Mouse (Mus musculus): ENCODE results near the gene Ltb4r1. TPM values are rescaled to one million over a fixed set of nuclear protein-coding genes. Genes with fewer than 3 reads are reported as not detected.

Gene Ltb4r1
- polyA plus RNA-seq, 1 experiment from 2014 or later = 0.60 TPM

- 70% methylated on average over 8 of the region's 8 CpGs for WGBS
- H3K4me2 ChIP-seq (ENCODE audit: low read length) = no peak overlapping the region
- H3K9me3 ChIP-seq (replicated peaks; ENCODE audit: control insufficient read depth, low read length, poor library complexity, severe bottlenecking) = no peaks in the 10 kb centered on the region
- H3K9ac ChIP-seq (ENCODE audit: low read depth, low read length) = no peak overlapping the region
- peaks cover 14% of the 10 kb centered on the region for H3K4me1 ChIP-seq (ENCODE audit: control insufficient read depth, insufficient read depth, low read length)
- H3K4me3 ChIP-seq (ENCODE audit: low read depth, low read length) = no peak overlapping the region
- no peak for ATAC-seq
- H3K27ac ChIP-seq (ENCODE audit: low read length) = no peak overlapping the region
- H3K27me3 ChIP-seq (ENCODE audit: control insufficient read depth, insufficient read depth, low read depth, low read length) = no peaks in the 10 kb centered on the region
- H3K36me3 ChIP-seq (ENCODE audit: control insufficient read depth, insufficient read depth, low read length) = peaks cover 5% of the 10 kb centered on the region; the same call in 1 of the 2 replicates
These were observed 41.3 kb upstream of the Ltb4r1 start for GRCm38 (mm10) chr14:55724411-55724871.

GRCm38 (mm10) chr14:55726261-55726660 lies 39.5 kb upstream of the Ltb4r1 start:
- Histone ChIP-seq H3K27me3 (ENCODE audit: control insufficient read depth, insufficient read depth, low read depth, low read length) (no peaks in the 10 kb centered on the region), H3K36me3 (ENCODE audit: control insufficient read depth, insufficient read depth, low read length) (no peaks in the 10 kb centered on the region)
- ATAC-seq = no peak

GRCm38 (mm10) chr14:55727889-55728685 lies 37.7 kb upstream of the Ltb4r1 start:
- H3K9ac ChIP-seq (ENCODE audit: low read depth, low read length) = no peak overlapping the region
- no peaks in the 10 kb centered on the region for H3K27me3 ChIP-seq (ENCODE audit: control insufficient read depth, insufficient read depth, low read depth, low read length)
- H3K4me3 ChIP-seq (ENCODE audit: low read depth, low read length) = no peak overlapping the region
- no peak for ATAC-seq
- no peak overlapping the region for H3K4me2 ChIP-seq (ENCODE audit: low read length)
- no peaks in the 10 kb centered on the region for H3K36me3 ChIP-seq (ENCODE audit: control insufficient read depth, insufficient read depth, low read length)
- WGBS = 69% methylated on average over 8 of the region's 8 CpGs
- no peak overlapping the region for H3K27ac ChIP-seq (ENCODE audit: low read length)
- no peaks in the 10 kb centered on the region for H3K4me1 ChIP-seq (ENCODE audit: control insufficient read depth, insufficient read depth, low read length)
- no peaks in the 10 kb centered on the region for H3K9me3 ChIP-seq (replicated peaks; ENCODE audit: control insufficient read depth, low read length, poor library complexity, severe bottlenecking)

More at GRCm38 (mm10) chr14:55726261-55726660, 39.5 kb upstream of the Ltb4r1 start:
- Histone ChIP-seq H3K4me2 (ENCODE audit: low read length) (no peak overlapping the region), H3K9ac (ENCODE audit: low read depth, low read length) (no peak overlapping the region), H3K4me3 (ENCODE audit: low read depth, low read length) (no peak overlapping the region), H3K9me3 (replicated peaks; ENCODE audit: control insufficient read depth, low read length, poor library complexity, severe bottlenecking) (no peaks in the 10 kb centered on the region), H3K27ac (ENCODE audit: low read length) (no peak overlapping the region), H3K4me1 (ENCODE audit: control insufficient read depth, insufficient read depth, low read length) (peaks cover 7% of the 10 kb centered on the region)

- Histone ChIP-seq H3K27ac (ENCODE audit: low read length) (no peak overlapping the region), H3K27me3 (ENCODE audit: control insufficient read depth, insufficient read depth, low read depth, low read length) (no peaks in the 10 kb centered on the region), H3K4me3 (ENCODE audit: low read depth, low read length) (no peak overlapping the region), H3K4me2 (ENCODE audit: low read length) (no peak overlapping the region), H3K9ac (ENCODE audit: low read depth, low read length) (no peak overlapping the region), H3K4me1 (ENCODE audit: control insufficient read depth, insufficient read depth, low read length) (no peaks in the 10 kb centered on the region), H3K36me3 (ENCODE audit: control insufficient read depth, insufficient read depth, low read length) (no peaks in the 10 kb centered on the region), H3K9me3 (replicated peaks; ENCODE audit: control insufficient read depth, low read length, poor library complexity, severe bottlenecking) (no peaks in the 10 kb centered on the region)
- ATAC-seq = no peak; the same call in 1 of the 2 replicates
- 71% methylated on average over 7 of the region's 7 CpGs for WGBS
These were observed 35.6 kb upstream of the Ltb4r1 start for GRCm38 (mm10) chr14:55730116-55730515.

GRCm38 (mm10) chr14:55730531-55731032 lies 35.2 kb upstream of the Ltb4r1 start:
- no peaks in the 10 kb centered on the region for H3K4me1 ChIP-seq (ENCODE audit: control insufficient read depth, insufficient read depth, low read length)
- H3K9ac ChIP-seq (ENCODE audit: low read depth, low read length) = no peak overlapping the region
- peak; percentile 73 for ATAC-seq
- no peaks in the 10 kb centered on the region for H3K36me3 ChIP-seq (ENCODE audit: control insufficient read depth, insufficient read depth, low read length)
- H3K27me3 ChIP-seq (ENCODE audit: control insufficient read depth, insufficient read depth, low read depth, low read length) = no peaks in the 10 kb centered on the region
- no peak overlapping the region for H3K4me3 ChIP-seq (ENCODE audit: low read depth, low read length)
- H3K9me3 ChIP-seq (replicated peaks; ENCODE audit: control insufficient read depth, low read length, poor library complexity, severe bottlenecking) = no peaks in the 10 kb centered on the region
- H3K4me2 ChIP-seq (ENCODE audit: low read length) = no peak overlapping the region
- 73% methylated on average over 7 of the region's 7 CpGs for WGBS
- no peak overlapping the region for H3K27ac ChIP-seq (ENCODE audit: low read length)

GRCm38 (mm10) chr14:55733889-55734288 lies 31.9 kb upstream of the Ltb4r1 start:
- H3K4me1 ChIP-seq (ENCODE audit: control insufficient read depth, insufficient read depth, low read length) = no peaks in the 10 kb centered on the region
- no peak overlapping the region for H3K9ac ChIP-seq (ENCODE audit: low read depth, low read length)
- no peak overlapping the region for H3K4me3 ChIP-seq (ENCODE audit: low read depth, low read length)
- no peaks in the 10 kb centered on the region for H3K9me3 ChIP-seq (replicated peaks; ENCODE audit: control insufficient read depth, low read length, poor library complexity, severe bottlenecking)
- no peaks in the 10 kb centered on the region for H3K27me3 ChIP-seq (ENCODE audit: control insufficient read depth, insufficient read depth, low read depth, low read length)
- no peak for ATAC-seq
- H3K36me3 ChIP-seq (ENCODE audit: control insufficient read depth, insufficient read depth, low read length) = peaks cover 7% of the 10 kb centered on the region; the same call in 1 of the 2 replicates
- 80% methylated on average over 10 of the region's 10 CpGs for WGBS
- H3K4me2 ChIP-seq (ENCODE audit: low read length) = no peak overlapping the region
- no peak overlapping the region for H3K27ac ChIP-seq (ENCODE audit: low read length)

- 75% methylated on average over 7 of the region's 7 CpGs for WGBS
- Histone ChIP-seq H3K9ac (ENCODE audit: low read depth, low read length) (no peak overlapping the region), H3K4me2 (ENCODE audit: low read length) (no peak overlapping the region), H3K36me3 (ENCODE audit: control insufficient read depth, insufficient read depth, low read length) (peaks cover 11% of the 10 kb centered on the region; the same call in 1 of the 2 replicates), H3K27ac (ENCODE audit: low read length) (no peak overlapping the region), H3K9me3 (replicated peaks; ENCODE audit: control insufficient read depth, low read length, poor library complexity, severe bottlenecking) (no peaks in the 10 kb centered on the region), H3K4me3 (ENCODE audit: low read depth, low read length) (no peak overlapping the region), H3K4me1 (ENCODE audit: control insufficient read depth, insufficient read depth, low read length) (no peaks in the 10 kb centered on the region), H3K27me3 (ENCODE audit: control insufficient read depth, insufficient read depth, low read depth, low read length) (no peaks in the 10 kb centered on the region)
- ATAC-seq = no peak
These were observed 30.9 kb upstream of the Ltb4r1 start for GRCm38 (mm10) chr14:55734869-55735268.

- no peaks in the 10 kb centered on the region for H3K27me3 ChIP-seq (ENCODE audit: control insufficient read depth, insufficient read depth, low read depth, low read length)
- H3K4me3 ChIP-seq (ENCODE audit: low read depth, low read length) = no peak overlapping the region
- no peak overlapping the region for H3K9ac ChIP-seq (ENCODE audit: low read depth, low read length)
- H3K27ac ChIP-seq (ENCODE audit: low read length) = no peak overlapping the region
- WGBS = 69% methylated on average over 3 of the region's 3 CpGs
- H3K36me3 ChIP-seq (ENCODE audit: control insufficient read depth, insufficient read depth, low read length) = peaks cover 15% of the 10 kb centered on the region; the same call in 1 of the 2 replicates
- H3K9me3 ChIP-seq (replicated peaks; ENCODE audit: control insufficient read depth, low read length, poor library complexity, severe bottlenecking) = no peaks in the 10 kb centered on the region
- H3K4me2 ChIP-seq (ENCODE audit: low read length) = no peak overlapping the region
- no peak for ATAC-seq
- H3K4me1 ChIP-seq (ENCODE audit: control insufficient read depth, insufficient read depth, low read length) = no peaks in the 10 kb centered on the region
These were observed 30.4 kb upstream of the Ltb4r1 start for GRCm38 (mm10) chr14:55735334-55735733.

GRCm38 (mm10) chr14:55735758-55736157 lies 30.0 kb upstream of the Ltb4r1 start:
- no peak for ATAC-seq
- peaks cover 15% of the 10 kb centered on the region; the same call in 1 of the 2 replicates for H3K36me3 ChIP-seq (ENCODE audit: control insufficient read depth, insufficient read depth, low read length)
- WGBS = 86% methylated on average over 4 of the region's 4 CpGs

More at GRCm38 (mm10) chr14:55735758-55736157, 30.0 kb upstream of the Ltb4r1 start:
- Histone ChIP-seq H3K4me2 (ENCODE audit: low read length) (no peak overlapping the region), H3K27me3 (ENCODE audit: control insufficient read depth, insufficient read depth, low read depth, low read length) (no peaks in the 10 kb centered on the region), H3K27ac (ENCODE audit: low read length) (no peak overlapping the region), H3K4me3 (ENCODE audit: low read depth, low read length) (no peak overlapping the region), H3K9ac (ENCODE audit: low read depth, low read length) (no peak overlapping the region), H3K4me1 (ENCODE audit: control insufficient read depth, insufficient read depth, low read length) (no peaks in the 10 kb centered on the region), H3K9me3 (replicated peaks; ENCODE audit: control insufficient read depth, low read length, poor library complexity, severe bottlenecking) (no peaks in the 10 kb centered on the region)

Data from midbrain, embryonic 16.5 days (tissue).